Mouse (Mus musculus) megakaryocyte, embryonic 14.5 days (primary cell): ENCODE measurements around the gene Slc35d2.

Experiments used
- FLI1 ChIP-seq: IDR thresholded peaks from 2 replicates; pipeline ENCODE4 v1.6.1; 2012; ENCODE audit warnings: low read length, inconsistent platforms, mixed read lengths
- GATA1 ChIP-seq: IDR thresholded peaks from 3 replicates; pipeline ENCODE4 v1.6.1; 2012; ENCODE audit warnings: mixed read lengths, low read length, inconsistent platforms, borderline replicate concordance

DNA sequence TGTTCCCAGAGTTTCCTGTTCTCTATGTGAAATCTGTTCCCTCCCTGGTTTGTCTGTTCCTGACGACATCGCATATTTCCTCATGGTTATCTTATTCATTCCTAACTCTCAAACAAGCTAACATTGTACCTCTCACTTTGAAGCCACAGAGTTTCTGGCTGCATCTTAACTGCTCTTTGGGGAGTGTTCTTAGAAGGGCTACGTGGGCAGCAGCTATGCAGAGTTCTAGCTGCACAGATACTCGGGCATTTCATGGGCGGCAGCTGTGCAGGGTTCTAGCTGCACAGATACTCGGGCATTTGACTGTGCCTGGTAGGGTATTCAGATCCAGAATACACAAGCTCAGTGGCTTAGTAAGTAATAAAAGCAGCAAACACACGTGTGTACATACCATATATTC, 41.1 kb downstream of the Slc35d2 start:
- TF ChIP-seq GATA1, result no peak
- no peak for TF ChIP-seq FLI1
